Mouse (Mus musculus) bone marrow macrophage, adult 2 months (primary cell): ENCODE data around the gene Pigo. TPM values are rescaled to one million over a fixed set of nuclear protein-coding genes. Genes with fewer than 3 reads are reported as not detected.
A peak's percentile ranks its signal among the peaks of the same experiment; 100 is the strongest.

ENCODE experiments used
- H3K27ac ChIP-seq: 2 replicates; pipeline ENCODE4 v1.5.1; 2012; ENCODE audit warnings: low read depth, low read length; ENCODE audit not compliant: insufficient read depth
- H3K4me1 ChIP-seq: 2 replicates; pipeline ENCODE4 v1.6.1; 2012; ENCODE audit warnings: low read length; ENCODE audit not compliant: control insufficient read depth, insufficient read depth
- H3K4me3 ChIP-seq: 2 replicates; pipeline ENCODE4 v1.5.1; 2012; ENCODE audit warnings: mild to moderate bottlenecking, low read length, moderate library complexity; ENCODE audit not compliant: insufficient read depth
- CTCF ChIP-seq: IDR thresholded peaks from 2 replicates; pipeline ENCODE4 v1.5.1; 2012; ENCODE audit warnings: low read depth, mild to moderate bottlenecking, low read length, moderate library complexity
- POLR2A ChIP-seq: IDR thresholded peaks from 2 replicates; pipeline ENCODE4 v1.6.1; 2012; ENCODE audit warnings: mild to moderate bottlenecking, low read depth, low read length, borderline replicate concordance
- polyA plus RNA-seq: library from polyadenylated mRNA; stranded (reverse); fragments of >200 nt; gene quantifications from 2 replicates; pipeline ENCODE4 v1.2.4, GENCODE M21; 2012; ENCODE audit not compliant: missing spikeins, insufficient read depth, insufficient read length

Gene Pigo
- polyA plus RNA-seq, 1 experiment, result 9.4 TPM

GRCm38 (mm10) chr4:43047231-43047630 lies 21.6 kb upstream of the Pigo start:
- Histone ChIP-seq H3K4me3 (no peak overlapping the region), H3K4me1 (peaks cover 25% of the 10 kb centered on the region), H3K27ac (no peak overlapping the region)
- no peak for TF ChIP-seq CTCF

GRCm38 (mm10) chr4:43046607-43047006 lies 21.0 kb upstream of the Pigo start:
- H3K4me1 ChIP-seq, result peaks cover 28% of the 10 kb centered on the region
- no peak overlapping the region for H3K27ac ChIP-seq
- no peak for TF ChIP-seq CTCF
- no peak for TF ChIP-seq POLR2A
- H3K4me3 ChIP-seq, result peak overlapping the region; percentile 92

DNA sequence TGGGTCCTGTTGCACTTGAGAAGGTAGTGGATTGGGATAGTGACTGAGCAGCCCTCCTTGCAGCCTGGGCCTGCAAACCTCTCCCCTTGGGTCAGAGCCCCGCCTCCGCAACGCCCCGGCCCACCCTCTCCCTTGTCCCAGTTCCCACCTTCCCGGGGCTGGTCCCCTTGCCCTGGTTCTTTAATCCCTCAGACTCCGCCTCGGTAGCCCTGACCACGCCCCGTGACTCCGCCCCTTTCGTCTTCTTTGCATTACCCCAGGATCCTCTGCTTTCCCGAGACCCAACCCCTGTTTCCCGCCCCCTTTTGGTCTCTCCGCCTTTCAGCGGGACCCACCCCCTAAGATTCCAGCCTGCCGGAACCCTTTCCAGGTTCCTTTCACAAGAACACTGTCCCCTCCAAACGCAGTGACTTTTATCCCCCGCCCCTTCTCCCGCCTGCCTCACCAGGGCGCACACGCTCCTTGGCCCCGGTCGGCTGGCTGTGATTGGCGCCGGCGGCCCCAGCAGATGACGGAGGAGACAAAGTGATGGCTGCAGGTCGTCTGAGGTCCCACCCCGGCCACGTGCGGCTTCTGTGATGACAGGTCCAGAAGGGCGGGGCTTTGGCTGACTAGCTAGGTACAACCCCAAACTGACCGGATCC lies 20.2 kb upstream of the Pigo start, which contains the start of gene Fam214b:
TSS of gene Fam214b (minus strand) at position 562 of the 644 bp plus-strand sequence.
- Histone ChIP-seq H3K4me1 (peaks cover 34% of the 10 kb centered on the region), H3K4me3 (peak within 1 kb of the TSS; percentile 92), H3K27ac (peak within 1 kb of the TSS; percentile 94)
- TF ChIP-seq CTCF (no peak), POLR2A (no peak)

DNA sequence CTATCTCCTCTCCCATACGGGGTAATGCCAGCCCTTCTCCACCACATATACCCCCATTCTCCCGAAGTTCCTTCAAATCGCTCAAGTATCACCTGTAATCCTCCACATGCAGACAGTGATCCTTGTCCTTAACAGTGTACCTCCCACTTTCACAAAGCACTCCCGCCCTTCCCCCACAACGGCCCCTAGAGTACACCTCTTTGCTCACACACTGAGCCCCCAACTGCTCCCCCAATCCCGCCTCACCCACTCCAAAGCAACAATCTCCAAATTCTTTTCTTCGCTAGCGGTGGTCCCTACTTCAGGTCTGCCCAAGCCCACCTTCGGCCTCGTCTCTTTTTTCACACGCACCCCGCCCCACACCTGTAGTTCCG lies 19.7 kb upstream of the Pigo start:
- Histone ChIP-seq H3K27ac (peak overlapping the region; percentile 94), H3K4me3 (peak overlapping the region; percentile 74), H3K4me1 (peaks cover 38% of the 10 kb centered on the region)
- TF ChIP-seq CTCF (no peak), POLR2A (no peak)

GRCm38 (mm10) chr4:43044673-43045072 lies 19.1 kb upstream of the Pigo start:
- Histone ChIP-seq H3K4me3 (peak overlapping the region; percentile 74), H3K27ac (peak overlapping the region; percentile 94), H3K4me1 (peaks cover 38% of the 10 kb centered on the region)
- TF ChIP-seq POLR2A, result no peak
- no peak for TF ChIP-seq CTCF

- Histone ChIP-seq H3K4me1 (peaks cover 43% of the 10 kb centered on the region), H3K27ac (peak overlapping the region; percentile 94), H3K4me3 (peak overlapping the region; percentile 52)
- no peak for TF ChIP-seq CTCF
Observed at GRCm38 (mm10) chr4:43043644-43044357, 18.2 kb upstream of the Pigo start.

GRCm38 (mm10) chr4:43040881-43041547 lies 15.4 kb upstream of the Pigo start:
- H3K4me3 ChIP-seq, result no peak overlapping the region
- peak overlapping the region; percentile 47 for H3K27ac ChIP-seq
- peaks cover 54% of the 10 kb centered on the region for H3K4me1 ChIP-seq
- TF ChIP-seq POLR2A (no peak), CTCF (no peak)

- TF ChIP-seq POLR2A (peak; percentile 71; the same call in 1 of the 2 replicates), CTCF (no peak)
- Histone ChIP-seq H3K4me3 (peak overlapping the region; percentile 72), H3K4me1 (peaks cover 53% of the 10 kb centered on the region), H3K27ac (peak overlapping the region; percentile 42)
Observed at GRCm38 (mm10) chr4:43040114-43040572, 14.5 kb upstream of the Pigo start.

DNA sequence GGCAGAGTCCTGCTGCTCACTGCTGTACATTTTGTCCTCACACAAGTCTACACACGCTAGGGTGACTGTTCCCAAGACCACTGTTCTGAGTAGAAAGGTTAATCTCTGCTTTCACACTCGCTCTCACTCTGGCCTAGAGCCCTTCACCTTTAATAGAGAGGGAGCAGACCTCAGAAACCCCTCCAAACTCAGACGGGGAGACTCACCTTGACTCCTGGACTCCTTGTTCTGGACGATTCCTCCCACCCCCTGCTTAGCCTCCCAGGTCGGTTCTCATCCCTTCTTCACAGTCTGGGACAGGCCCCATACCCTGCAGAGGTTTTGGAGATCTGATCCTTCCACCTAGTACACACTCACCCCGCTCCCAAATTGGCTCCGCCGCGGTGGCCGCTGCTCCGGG lies 14.0 kb upstream of the Pigo start:
- Histone ChIP-seq H3K4me1 (peaks cover 49% of the 10 kb centered on the region), H3K4me3 (peak overlapping the region; percentile 72), H3K27ac (peak overlapping the region; percentile 42)
- TF ChIP-seq CTCF, result no peak
- no peak for TF ChIP-seq POLR2A
